Mouse (Mus musculus) lung, postnatal 25 days (tissue): ENCODE data around the gene Evi2.
A peak's percentile ranks its signal among the peaks of the same experiment; 100 is the strongest.

Experiments
- DNase-seq: peaks from one replicate; pipeline ENCODE4 v3.0.0; 2022; ENCODE audit warnings: low spot score

Evi2 gene

GRCm38 (mm10) chr11:79530333-79530761 is at the start of gene Evi2, which contains the start of gene Evi2a:
Gene Evi2, minus strand, starts transcription at chr11:79530589.
Gene Evi2a, minus strand, starts transcription at chr11:79530609.
- peak; percentile 48 for DNase-seq

- peak; percentile 77 for DNase-seq
Measured at GRCm38 (mm10) chr11:79577741-79578140, 47.4 kb upstream of the Evi2 start.

- no peak for DNase-seq
Measured at GRCm38 (mm10) chr11:79575383-79576073, 45.1 kb upstream of the Evi2 start.

- peak; percentile 15 for DNase-seq
Measured at GRCm38 (mm10) chr11:79573836-79574235, 43.4 kb upstream of the Evi2 start.

GRCm38 (mm10) chr11:79570319-79570718 is 39.9 kb upstream of the Evi2 start:
- DNase-seq = no peak

- no peak for DNase-seq
Measured at GRCm38 (mm10) chr11:79568197-79568911, 38.0 kb upstream of the Evi2 start.

GRCm38 (mm10) chr11:79566947-79567346 is 36.6 kb upstream of the Evi2 start:
- DNase-seq = no peak

- DNase-seq = no peak
Measured at GRCm38 (mm10) chr11:79563493-79563892, 33.1 kb upstream of the Evi2 start.

GRCm38 (mm10) chr11:79560536-79560935 is 30.1 kb upstream of the Evi2 start:
- no peak for DNase-seq

- no peak for DNase-seq
Measured at GRCm38 (mm10) chr11:79552622-79553021, 22.2 kb upstream of the Evi2 start.

- no peak for DNase-seq
Measured at GRCm38 (mm10) chr11:79536293-79536692, 5.9 kb upstream of the Evi2 start.

- DNase-seq = no peak
Measured at GRCm38 (mm10) chr11:79535554-79535953, 5.2 kb upstream of the Evi2 start.

GRCm38 (mm10) chr11:79533950-79534690 is 3.7 kb upstream of the Evi2 start:
- no peak for DNase-seq

GRCm38 (mm10) chr11:79533311-79533710 is 2.9 kb upstream of the Evi2 start:
- no peak for DNase-seq

GRCm38 (mm10) chr11:79531485-79531884 is 1.1 kb upstream of the Evi2 start:
- DNase-seq = no peak

- DNase-seq = no peak
Measured at GRCm38 (mm10) chr11:79530774-79531173, 385 bp upstream of the Evi2 start.

GRCm38 (mm10) chr11:79529736-79530135 is 653 bp downstream of the Evi2 start:
- DNase-seq = no peak

- DNase-seq = no peak
Measured at GRCm38 (mm10) chr11:79529226-79529625, 1.2 kb downstream of the Evi2 start.

GRCm38 (mm10) chr11:79528601-79529000 is 1.8 kb downstream of the Evi2 start:
- no peak for DNase-seq

GRCm38 (mm10) chr11:79527739-79528384 is 2.5 kb downstream of the Evi2 start:
- peak; percentile 66 for DNase-seq

- no peak for DNase-seq
Measured at GRCm38 (mm10) chr11:79527015-79527738, 3.2 kb downstream of the Evi2 start.

GRCm38 (mm10) chr11:79526549-79526948 is 3.8 kb downstream of the Evi2 start:
- DNase-seq = no peak
